Mouse (Mus musculus) heart, postnatal 36 days (tissue): ENCODE measurements at regions not wholly inside any gene's neighbourhood (a gene's known extent, or its start where the extent isn't known, plus 50 kb on each side); places are given as distances from the start of the nearest gene placed in this dataset.

Source experiments
- DNase-seq, 2 experiments: peaks; one replicate each; pipeline ENCODE4 v3.0.0; 2021 to 2022
- intact Hi-C: fragments of 180-260 bp; cut with DNase I; formaldehyde crosslinking; loops from one replicate; pipeline ENCODE4 v1.15.1; 2025

DNA sequence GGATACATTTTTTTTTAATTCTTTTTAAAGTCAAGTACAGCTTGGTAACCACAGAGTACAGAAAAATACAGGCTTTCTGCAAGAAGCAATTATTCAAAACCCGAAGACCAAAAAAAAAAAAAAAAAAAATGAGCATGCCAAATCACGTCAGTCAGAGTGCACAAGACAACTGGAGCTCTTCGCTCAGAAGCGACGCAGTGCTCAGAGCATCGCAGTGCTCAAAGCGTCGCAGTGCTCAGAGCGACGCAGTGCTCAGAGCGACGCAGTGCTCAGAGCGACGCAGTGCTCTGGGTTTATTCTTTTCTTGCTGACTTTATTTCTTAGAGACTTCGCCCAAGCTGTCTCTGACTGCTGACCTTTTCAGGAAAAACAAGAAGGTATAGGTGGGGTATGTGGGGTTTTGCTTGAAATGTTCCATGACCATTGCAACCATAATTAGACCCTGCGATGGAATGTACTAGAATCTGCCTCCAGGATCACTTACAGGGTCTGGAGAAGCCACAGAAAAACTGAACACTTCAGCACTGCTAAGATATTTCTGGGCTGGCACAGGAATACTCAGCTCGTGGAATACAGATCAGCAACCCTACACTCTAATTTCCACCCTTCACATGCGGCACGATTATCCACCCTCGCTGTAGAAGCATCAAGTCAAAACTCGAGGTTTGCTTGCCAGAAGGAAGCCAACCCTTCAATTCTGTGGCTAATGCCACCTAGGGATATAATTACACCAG is 384.3 kb downstream of the Wdr11 start:
- DNase-seq, result no peak
- intact Hi-C loops, result no loop called here

DNA sequence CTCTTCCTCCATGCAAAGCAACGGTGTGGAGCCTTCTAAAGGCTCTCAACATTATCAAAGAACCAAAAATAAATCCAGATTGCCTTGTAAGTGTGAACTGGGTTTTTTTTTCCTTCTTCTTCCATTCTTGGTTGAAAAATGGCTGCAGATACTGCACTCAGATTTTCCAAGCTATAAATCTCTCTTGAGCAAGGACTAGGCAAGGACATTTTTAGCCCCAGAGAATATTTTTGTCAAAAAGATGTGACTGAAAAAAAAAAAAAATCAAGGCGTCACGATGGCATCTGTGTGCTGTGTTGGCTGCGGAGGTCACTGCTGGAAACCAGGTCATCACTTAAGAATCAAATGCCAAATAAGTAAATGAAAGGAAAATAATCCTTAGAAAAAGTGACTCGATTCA is 386.9 kb downstream of the Wdr11 start:
- no peak for DNase-seq
- intact Hi-C loops, result no loop called here

DNA sequence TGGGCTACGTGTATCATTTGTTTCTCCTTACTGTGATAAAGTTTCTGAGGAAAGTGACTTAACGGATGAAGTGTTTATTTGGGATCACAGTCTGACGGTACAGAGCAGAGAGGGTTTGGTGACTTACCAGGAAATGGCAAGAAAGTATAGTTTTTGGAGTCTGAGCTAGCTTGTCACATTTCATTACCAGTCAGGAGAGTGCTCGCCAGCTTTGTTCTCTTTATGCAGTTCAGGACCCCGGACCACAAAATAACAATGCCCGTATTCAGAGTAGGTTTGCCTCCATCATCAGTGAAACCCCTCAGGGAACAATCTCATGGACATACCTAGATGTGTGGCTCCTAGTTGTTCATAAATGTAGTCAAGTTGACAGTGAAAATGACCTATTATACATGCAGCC is 387.7 kb downstream of the Wdr11 start:
- no peak for DNase-seq
- intact Hi-C loops, result no loop called here

DNA sequence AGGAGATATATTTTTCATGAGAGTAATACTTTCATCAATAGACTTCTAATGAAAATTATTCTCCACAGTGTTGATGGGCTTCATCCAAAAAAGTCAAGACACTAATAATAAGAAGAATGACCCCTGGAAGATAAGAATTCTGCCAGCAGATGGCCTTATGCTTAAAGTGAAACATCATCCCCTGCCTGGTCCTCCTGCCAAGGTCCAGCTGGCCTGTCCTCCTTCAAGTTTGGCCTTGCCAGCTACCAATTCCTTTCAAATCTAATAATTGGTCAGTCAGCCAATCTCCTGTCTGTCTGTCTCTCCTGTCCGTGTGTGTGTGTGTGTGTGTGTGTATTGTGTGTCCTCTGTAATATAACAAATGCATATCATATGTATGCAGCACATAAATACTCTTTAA is 388.8 kb downstream of the Wdr11 start:
- intact Hi-C loops, result no loop called here

DNA sequence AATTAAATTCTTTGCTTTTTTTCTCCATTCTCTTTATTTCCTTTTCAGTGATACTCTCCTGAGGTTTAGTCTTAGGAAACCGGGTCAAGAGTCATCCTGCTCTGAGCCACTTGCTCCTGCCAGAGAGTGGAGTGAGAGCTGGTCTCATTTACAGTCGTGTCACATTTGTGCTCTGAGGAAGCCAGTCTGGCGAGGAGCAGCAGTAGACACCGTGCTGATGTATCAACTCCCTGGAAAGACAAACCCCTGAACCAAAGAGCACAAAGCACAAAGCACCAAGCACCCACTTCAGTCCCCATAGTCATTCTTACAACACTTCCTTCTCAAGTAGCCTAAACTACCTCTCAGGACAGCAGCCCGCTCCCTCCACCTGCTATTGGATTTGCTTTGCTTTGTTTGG is 390.7 kb downstream of the Wdr11 start:
- intact Hi-C loops, result no loop called here
- no peak for DNase-seq

More for the DNA sequence above, 388.8 kb downstream of the Wdr11 start:
- DNase-seq, result no peak

DNA sequence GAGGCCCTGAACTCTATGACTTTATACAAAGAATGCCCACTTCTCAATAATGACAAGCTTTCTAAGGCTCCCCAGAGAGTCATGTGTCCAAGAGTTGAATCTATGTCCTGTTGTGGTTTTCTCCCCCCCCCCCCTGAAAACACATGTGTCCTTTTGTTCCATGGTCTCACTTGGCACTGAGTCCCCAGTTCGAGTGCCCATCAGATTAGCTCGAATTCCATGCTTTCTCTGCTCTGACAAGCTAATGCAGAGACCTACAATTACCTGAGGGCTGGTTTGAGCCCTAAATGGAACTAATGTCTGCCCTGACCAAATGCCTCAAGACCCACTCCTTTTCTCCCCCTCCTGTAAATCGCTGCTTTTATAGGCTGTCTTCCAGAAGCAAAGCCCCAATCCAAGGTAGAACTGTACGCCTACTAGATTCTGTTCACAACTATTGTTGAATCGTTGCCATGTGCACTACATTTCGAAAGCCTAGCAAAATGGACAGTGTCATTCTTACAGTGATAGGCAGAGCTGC is 392.0 kb downstream of the Wdr11 start:
- no peak for DNase-seq
- intact Hi-C loops, result no loop called here

DNA sequence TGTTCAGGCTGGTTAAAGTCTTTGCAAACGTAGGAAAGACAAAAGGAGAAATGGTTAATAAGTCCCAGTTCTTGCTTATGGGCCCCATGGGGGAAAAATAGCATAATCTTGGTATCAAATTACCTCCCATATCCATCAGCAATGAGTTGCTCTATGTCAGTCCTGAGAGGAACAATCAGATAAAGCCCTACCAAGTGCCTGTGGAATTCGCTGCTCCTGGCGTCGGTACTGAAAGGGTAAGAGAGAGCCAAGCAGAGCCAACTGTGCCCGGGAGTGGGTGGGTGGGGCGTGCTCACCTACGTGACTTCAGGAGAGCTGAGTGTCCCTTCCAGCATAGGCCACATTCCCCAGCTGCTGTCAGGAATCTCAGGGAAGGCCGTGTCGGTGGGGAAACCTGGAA is 392.7 kb downstream of the Wdr11 start:
- intact Hi-C loops, result no loop called here
- DNase-seq, result no peak

DNA sequence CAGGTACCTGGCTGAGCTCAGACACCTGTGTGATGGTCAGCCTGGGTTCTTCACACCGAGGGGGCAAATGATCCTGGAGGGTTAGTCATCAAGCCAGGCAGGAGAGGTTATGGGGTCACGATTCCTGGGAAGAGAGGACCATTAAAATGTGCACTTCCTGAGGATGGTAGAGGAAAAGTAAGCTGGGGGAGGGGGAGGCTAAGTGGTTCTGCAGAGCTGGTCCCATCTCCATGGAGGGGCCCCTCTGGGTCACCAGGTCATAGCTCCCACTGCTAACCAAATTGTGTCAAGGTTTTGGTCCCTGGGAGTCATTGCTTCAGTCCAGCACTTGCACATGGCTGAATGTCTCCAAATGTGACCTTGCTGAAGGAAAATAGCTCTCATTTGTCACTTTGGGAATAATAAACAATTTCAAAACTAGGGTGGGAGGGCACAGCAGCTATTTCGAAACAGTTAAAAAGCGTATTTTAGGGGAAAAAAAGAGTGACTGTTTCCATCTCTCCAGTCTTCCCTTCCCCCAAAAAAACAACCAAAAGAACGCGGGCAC is 395.5 kb downstream of the Wdr11 start:
- no peak for DNase-seq
- intact Hi-C loops, result loop anchor here (5.0 kb wide), 1 partner anchor 490 kb away; no protein-coding TSS in a partner anchor

DNA sequence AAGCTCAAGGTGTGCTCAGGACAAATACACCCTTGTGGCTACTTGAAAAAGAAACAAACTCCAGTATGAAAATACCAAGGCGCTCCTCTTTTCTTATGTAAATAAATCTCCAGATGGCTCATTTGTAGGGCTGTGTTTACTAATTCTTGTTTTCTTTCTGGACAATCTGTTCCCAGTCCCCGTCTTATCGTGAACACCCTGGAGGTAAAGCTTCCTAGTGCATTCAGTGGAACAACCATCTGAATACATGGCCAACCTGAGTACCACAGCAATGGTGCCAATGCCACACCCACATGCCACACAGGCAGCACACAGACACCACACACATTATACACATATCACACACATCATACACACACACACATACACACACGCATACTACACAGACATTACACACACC is 396.1 kb downstream of the Wdr11 start:
- intact Hi-C loops, result loop anchor here (5.0 kb wide), 1 partner anchor 490 kb away; no protein-coding TSS in a partner anchor
- no peak for DNase-seq

DNA sequence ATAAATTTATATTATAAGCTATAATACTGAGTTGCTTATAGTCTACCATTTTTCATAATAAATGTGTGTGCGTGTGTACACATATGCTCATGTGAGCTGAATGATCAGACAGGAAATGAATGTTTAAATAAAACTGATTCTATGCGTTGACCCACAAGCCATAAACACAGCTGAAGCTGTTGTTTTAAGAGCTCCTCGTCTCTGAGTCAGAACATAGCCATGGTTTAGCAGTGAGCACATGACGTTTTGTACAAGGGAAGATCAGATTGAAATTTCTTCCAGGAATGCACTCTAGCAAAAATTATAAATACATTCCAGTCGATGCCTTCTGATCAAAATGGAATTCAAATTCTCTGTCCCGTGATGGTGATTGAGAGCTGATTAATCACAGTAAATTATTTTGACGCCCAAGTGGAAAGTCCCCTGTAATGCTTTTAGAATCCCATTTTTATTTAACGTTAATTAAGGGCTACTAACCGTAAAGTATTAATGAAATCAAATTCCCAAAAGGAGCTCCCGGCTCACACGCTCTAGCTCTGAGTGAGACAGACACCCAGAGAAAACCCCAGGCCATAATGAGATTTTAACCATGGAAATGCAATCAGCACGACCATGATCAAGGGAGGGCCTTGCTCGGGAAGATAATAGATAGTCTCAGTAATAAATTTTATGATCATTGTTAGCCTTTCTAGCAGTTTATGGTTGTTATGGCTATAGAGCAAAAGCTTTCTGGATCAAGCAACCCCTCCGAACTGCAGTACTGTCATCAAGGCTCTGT is 402.0 kb downstream of the Wdr11 start:
- DNase-seq, result no peak
- intact Hi-C loops, result no loop called here

DNA sequence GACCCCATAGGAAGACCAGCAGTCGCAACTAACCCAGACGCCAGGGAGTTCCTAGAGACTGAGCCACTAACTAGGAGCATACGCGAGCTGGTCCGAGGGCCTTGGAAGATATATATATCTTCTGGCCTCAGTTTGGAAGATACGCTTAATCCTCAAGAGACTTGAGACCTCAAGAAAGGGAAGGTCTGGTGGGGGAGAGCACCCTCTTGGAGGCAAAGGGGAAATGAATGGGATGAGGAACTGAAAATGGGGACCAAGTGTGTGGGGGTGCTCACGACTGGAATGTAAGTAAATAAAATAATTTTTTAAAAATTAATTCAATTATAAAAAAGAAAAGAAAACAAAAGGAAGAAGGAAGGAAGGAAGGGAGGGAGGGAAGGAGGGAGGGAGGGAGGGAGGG is 403.9 kb downstream of the Wdr11 start:
- DNase-seq, result no peak
- intact Hi-C loops, result no loop called here

DNA sequence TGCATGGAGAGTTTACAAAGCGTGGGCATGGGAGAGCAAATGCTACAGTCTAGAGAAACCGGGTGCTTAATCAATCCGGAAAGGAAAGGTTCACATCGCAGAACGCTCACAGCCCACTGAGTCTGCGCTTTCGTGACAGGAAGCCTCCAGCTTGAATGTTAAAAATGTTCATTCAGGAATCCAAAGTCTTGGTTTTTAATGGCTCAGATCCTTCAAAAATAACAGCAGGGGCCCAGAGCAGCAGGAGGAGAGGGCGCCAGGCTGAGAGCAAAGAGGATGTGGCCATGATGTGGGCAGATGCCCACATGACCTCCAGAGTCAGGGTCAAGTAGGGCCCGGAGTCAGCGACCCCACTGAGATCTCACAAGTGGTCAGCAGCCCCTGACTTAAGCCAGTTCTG is 409.4 kb downstream of the Wdr11 start:
- DNase-seq, result no peak
- intact Hi-C loops, result no loop called here

DNA sequence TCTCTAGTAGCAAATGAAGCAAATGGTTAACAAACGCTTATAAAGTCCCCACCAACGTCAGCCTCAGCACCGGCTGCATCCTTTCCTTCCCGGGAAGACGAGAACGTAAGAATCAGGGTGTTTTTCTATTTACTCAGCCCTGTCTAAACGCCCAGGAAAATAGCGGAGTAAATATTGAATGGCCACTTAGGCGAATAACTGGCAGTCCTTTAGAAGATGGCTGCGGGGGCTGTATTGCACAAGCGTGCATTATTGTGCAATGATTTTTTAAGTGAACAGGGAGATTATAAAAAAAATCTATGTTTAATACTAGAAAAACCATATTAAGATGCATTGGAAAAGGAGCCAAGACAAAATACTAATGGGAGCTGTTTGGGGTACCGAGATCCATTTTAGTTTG is 410.3 kb downstream of the Wdr11 start:
- no peak for DNase-seq
- intact Hi-C loops, result no loop called here

DNA sequence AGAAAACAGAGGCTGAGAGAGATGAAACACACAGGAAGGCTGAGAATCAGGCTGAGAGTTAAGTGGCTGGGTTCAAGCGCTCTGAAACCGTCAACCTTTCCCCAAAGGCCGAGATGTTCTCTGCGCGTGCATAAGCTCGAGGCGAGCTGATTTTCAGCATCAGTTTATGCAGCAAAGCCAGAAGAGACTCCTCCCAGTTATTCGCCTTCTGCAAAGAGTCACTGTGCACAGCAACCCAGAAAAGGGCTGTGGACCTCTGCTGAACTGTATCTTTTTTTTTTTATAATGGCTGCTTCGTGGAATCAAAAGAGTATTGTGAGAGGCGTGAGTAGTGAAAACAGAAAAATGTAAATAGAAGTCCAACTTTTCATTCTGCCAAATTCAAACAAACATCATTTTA is 413.7 kb downstream of the Wdr11 start:
- intact Hi-C loops, result no loop called here
- no peak for DNase-seq

DNA sequence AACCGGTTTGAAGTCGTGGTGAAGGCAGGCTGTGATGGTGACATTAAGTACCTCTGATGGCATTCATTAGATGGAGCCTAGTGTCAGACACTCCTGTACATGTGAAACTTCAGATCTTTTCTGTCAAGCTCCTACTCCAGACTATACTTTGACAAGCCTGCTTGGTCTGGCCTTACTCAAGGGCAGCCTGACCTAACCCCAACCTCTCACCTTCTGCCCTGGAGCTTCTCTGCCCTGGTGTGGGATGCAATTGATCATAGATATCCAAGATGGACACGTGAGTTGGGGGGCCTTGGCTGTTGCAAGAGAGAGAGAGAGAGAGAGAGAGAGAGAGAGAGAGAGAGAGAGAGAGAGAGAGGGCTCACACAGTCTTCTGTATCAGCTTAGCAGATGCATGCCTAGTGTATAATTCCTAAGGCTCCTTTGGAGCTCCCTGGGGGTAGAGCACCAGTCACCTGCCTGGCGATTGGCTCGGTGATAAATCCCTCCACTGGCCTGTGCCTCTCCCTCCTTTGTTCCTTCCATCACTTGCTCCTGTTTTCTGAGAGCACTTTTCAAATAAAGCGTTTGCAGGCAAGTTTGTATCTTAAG is 416.4 kb downstream of the Wdr11 start:
- no peak for DNase-seq
- intact Hi-C loops, result no loop called here

DNA sequence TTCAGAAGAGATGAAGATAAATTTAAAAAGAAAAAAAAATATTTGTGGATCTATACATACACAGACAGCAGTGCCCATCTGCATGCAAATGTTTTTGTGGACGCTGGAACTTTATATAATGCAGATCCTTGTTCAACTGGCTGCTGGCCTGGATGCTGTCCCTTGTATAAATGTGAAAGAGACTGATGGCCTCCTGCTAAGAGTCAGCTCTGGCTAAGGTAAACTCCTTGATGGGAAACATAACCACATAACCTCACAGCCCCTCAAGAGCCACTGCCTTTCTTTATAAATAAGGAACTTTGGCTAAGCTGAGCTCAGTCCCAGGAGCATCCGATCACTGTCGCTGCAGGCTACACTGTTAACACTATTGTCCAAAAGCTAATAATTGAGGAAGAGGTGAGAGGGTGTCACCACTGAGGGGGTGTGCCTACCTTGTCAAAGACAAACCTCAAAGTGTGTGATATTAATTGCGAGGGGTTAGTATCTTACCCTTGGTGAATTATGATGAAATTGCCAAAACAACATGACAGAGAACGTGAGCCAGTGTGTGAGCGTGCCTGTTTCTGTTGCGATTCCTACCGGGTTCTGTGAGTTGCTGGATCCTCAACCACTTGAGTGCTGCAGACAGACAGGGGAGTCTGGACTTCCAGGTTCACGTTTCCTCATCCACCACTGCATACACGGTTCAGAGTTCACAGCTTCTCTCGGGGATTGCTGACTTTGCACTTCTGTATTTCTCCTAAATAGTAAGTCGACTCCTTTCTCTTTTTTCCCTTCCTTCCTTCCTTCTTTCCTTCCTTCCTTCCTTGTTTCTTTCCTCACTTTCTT is 417.1 kb downstream of the Wdr11 start:
- DNase-seq, result no peak
- intact Hi-C loops, result no loop called here

DNA sequence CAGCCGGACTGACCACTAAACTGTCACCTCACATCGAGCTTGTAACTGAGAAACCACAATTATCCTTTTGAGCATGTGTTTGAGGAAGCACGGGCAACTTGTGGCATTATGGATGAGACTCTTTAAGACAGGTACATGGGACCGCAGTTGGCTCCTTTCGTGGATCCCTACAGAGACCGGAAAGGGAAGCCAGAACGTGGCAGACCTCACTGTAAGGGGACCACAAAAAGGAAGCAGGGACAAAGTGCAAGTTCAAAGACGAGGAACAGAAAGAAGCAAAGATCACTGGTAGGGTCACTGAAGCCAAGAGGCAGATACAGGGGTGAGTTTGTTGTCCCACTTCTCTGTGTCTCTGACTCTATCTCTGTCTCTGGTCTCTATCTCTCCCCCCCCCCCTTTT is 420.4 kb downstream of the Wdr11 start:
- DNase-seq, result no peak
- intact Hi-C loops, result no loop called here

DNA sequence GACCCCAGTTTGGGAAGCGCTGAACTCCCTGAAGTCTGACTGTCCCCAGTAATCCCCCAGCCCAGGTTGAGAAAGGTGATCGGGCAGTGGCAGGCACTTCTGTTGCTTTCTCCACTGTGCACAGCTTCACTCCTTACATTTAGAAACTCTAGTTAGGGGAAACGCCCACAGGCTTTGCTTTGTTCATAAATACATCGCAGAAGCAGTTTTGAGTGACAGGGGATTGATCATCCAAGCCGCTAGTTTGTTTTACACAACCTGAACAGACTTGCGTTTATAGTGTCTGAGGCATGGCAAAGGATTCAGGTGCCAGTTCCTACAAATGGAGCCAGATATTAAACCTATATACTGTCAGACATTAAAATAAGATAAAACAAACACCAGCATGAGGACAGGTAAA is 421.4 kb downstream of the Wdr11 start:
- intact Hi-C loops, result no loop called here
- no peak for DNase-seq

DNA sequence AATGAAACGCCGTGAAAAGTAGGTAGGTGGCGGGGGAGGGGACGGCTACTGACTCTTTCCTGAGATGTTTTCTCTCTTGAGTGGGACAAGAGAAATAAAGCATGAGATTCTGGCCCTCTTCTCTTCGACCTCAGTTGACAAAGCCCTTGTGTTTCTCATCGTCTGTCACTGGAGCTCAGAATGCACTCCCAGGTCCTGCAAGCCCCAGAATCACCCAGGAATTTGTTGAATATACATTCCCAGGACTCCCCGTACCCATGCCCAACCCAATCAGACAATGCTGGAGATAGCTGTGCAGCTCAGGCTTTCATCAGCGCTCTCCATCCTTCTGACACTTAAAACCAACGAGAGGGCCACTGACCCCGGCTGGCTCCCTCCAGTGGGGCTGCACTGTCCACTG is 422.9 kb downstream of the Wdr11 start:
- intact Hi-C loops, result no loop called here
- no peak for DNase-seq

DNA sequence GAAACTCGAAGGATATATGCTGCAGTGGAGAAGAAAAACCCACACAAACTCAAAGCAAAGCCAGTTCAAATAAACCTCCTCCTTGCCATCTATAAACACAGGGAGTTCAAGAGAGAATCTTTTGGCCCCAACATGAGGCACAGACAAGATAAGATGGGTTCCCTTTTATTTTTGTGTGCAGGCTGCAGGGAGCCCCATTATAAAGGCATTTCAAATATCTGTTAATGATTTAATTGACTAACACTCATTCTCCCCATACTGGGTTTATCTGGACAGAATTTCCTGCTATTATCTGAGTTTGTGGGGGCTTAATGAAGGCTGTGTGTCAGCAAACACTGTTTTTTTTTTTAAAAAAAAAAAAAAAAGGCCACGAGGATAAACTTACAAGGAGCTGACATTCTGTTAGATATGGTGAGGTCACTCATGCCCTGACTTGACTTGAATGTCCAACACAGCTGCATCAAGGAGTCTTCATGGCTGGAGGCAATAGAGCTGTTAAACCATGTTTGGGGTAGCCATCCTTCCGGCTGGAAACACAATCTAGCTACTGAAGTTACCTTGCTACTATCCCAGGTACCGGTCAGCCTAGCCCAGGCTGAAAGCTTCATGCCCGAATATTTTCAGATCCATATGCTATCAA is 423.8 kb downstream of the Wdr11 start:
- intact Hi-C loops, result no loop called here
- no peak for DNase-seq
